Mouse (Mus musculus) bone marrow macrophage, adult 2 months (primary cell): ENCODE results near the gene Cpox.

ENCODE experiments used
- CTCF ChIP-seq: IDR thresholded peaks from 2 replicates; pipeline ENCODE4 v1.5.1; 2012; ENCODE audit warnings: low read depth, mild to moderate bottlenecking, low read length, moderate library complexity
- POLR2A ChIP-seq: IDR thresholded peaks from 2 replicates; pipeline ENCODE4 v1.6.1; 2012; ENCODE audit warnings: mild to moderate bottlenecking, low read depth, low read length, borderline replicate concordance

DNA sequence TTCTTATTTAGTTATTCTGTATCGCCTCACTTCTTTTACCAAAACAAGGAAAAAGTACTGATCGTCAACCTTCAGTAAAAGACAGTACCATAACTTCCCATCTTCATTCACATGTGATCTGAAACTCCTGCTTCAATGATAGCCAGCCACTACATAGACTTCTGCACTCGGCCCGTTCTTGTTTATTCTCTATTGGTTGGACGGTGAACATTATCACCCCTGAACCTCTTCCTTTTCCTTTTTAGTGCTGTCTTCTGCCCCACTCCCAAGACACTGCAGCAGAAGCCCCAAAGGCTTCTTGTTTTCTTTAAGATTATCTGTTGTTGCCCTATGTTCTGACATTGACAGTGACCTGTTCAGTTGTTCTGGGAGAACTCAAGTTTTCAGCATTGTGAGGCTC, 41.1 kb upstream of the Cpox start:
- TF ChIP-seq CTCF (no peak), POLR2A (no peak)
